Mouse (Mus musculus): ENCODE results near the gene C2cd5.

GRCm38 (mm10) chr6:143125721-143126120 lies 25.8 kb upstream of the C2cd5 start:
- no peak for TF ChIP-seq POLR2A (IDR thresholded peaks at IDR 0.05; ENCODE audit: borderline replicate concordance, insufficient read depth, low read length)
- no peak for TF ChIP-seq CTCF (IDR thresholded peaks at IDR 0.05; ENCODE audit: borderline replicate concordance, insufficient read depth, low read depth, low read length)

All from cerebellum, adult 2 months (tissue).